Mouse (Mus musculus) B cell, adult 2 months (primary cell): ENCODE measurements around the gene Cenpa.
"Not testable (repeated sequence)": the region's sequence is repeated elsewhere in the genome, so short reads cannot be mapped to it uniquely, and the experiment has no call there.

ENCODE experiments used
- DNase-seq, 2 experiments: peaks; one replicate each; pipeline ENCODE4 v3.0.0; 2022

Cenpa gene

GRCm38 (mm10) chr5:30682967-30683600 lies 16.5 kb downstream of the Cenpa start:
- DNase-seq: peak in 1 of 2 experiments; percentile 34

GRCm38 (mm10) chr5:30683993-30684392 lies 17.4 kb downstream of the Cenpa start:
- DNase-seq: peak in 1 of 2 experiments; percentile 42

GRCm38 (mm10) chr5:30686781-30687180 lies 20.2 kb downstream of the Cenpa start:
- DNase-seq: no peak

- no peak for DNase-seq
Measured at GRCm38 (mm10) chr5:30700361-30701000, 33.9 kb downstream of the Cenpa start.

- not testable (repeated sequence) for DNase-seq
Measured at GRCm38 (mm10) chr5:30701373-30701772, 34.8 kb downstream of the Cenpa start.

- DNase-seq: no peak
Measured at GRCm38 (mm10) chr5:30701866-30702265, 35.3 kb downstream of the Cenpa start.

GRCm38 (mm10) chr5:30709744-30710383 lies 43.3 kb downstream of the Cenpa start:
- peak; percentile 83 to 85 for DNase-seq

- peak in 1 of 2 experiments; percentile 4 for DNase-seq
Measured at GRCm38 (mm10) chr5:30710486-30710885, 43.9 kb downstream of the Cenpa start.

- peak; percentile 43 to 44 for DNase-seq
Measured at GRCm38 (mm10) chr5:30711147-30712001, 44.8 kb downstream of the Cenpa start, which contains the start of gene Dpysl5. TSS of gene Dpysl5 (plus strand) at chr5:30711564.

GRCm38 (mm10) chr5:30712002-30712390 lies 45.4 kb downstream of the Cenpa start:
- DNase-seq: no peak

GRCm38 (mm10) chr5:30712441-30713298 lies 46.1 kb downstream of the Cenpa start:
- peak; percentile 43 to 52 for DNase-seq

GRCm38 (mm10) chr5:30713299-30713675 lies 46.7 kb downstream of the Cenpa start:
- peak in 1 of 2 experiments; percentile 10 for DNase-seq

- no peak for DNase-seq
Measured at GRCm38 (mm10) chr5:30713691-30714090, 47.1 kb downstream of the Cenpa start.

- no peak for DNase-seq
Measured at GRCm38 (mm10) chr5:30716311-30716710, 49.7 kb downstream of the Cenpa start.

GRCm38 (mm10) chr5:30717506-30717905 lies 50.9 kb downstream of the Cenpa start:
- DNase-seq: no peak

GRCm38 (mm10) chr5:30717991-30718703 lies 51.6 kb downstream of the Cenpa start:
- DNase-seq: no peak

GRCm38 (mm10) chr5:30721935-30722334 lies 55.4 kb downstream of the Cenpa start:
- DNase-seq: no peak
